Mouse (Mus musculus) forebrain, postnatal 0 days (tissue): Measurements from ENCODE around the gene Eif5. TPM values are rescaled to one million over a fixed set of nuclear protein-coding genes. Genes with fewer than 3 reads are reported as not detected.
"Not testable (repeated sequence)": the region's sequence is repeated elsewhere in the genome, so short reads cannot be mapped to it uniquely, and the experiment has no call there.

Experiments used
- ATAC-seq: fragments of 200-750 bp; cut with Nextera tagmentation; 2 replicates; pipeline ENCODE4 v1.8.0; 2017; ENCODE audit warnings: mild to moderate bottlenecking, moderate library complexity
- DNase-seq: peaks from one replicate; pipeline ENCODE4 v3.0.0-alpha.2; 2015
- H3K27ac ChIP-seq: fragments of 300-500 bp; sonication (generic); 2 replicates; pipeline ENCODE4 v1.5.1; 2014; ENCODE audit warnings: low read depth, mild to moderate bottlenecking, antibody characterized with exemption, low read length, moderate library complexity, mixed read lengths
- H3K27me3 ChIP-seq: fragments of 300-500 bp; sonication (generic); 2 replicates; pipeline ENCODE4 v1.6.1; 2014; ENCODE audit warnings: mild to moderate bottlenecking, low read length, mixed read lengths; ENCODE audit not compliant: insufficient read depth
- H3K36me3 ChIP-seq: fragments of 300-500 bp; sonication (generic); 2 replicates; pipeline ENCODE4 v1.6.1; 2014; ENCODE audit warnings: mild to moderate bottlenecking, moderate library complexity; ENCODE audit not compliant: insufficient read depth
- H3K4me1 ChIP-seq: fragments of 300-500 bp; sonication (generic); 2 replicates; pipeline ENCODE4 v1.6.1; 2014; ENCODE audit warnings: antibody characterized with exemption; ENCODE audit not compliant: insufficient read depth
- H3K4me2 ChIP-seq: fragments of 300-500 bp; sonication (generic); 2 replicates; pipeline ENCODE4 v1.6.1; 2014; ENCODE audit warnings: low read depth, mild to moderate bottlenecking, moderate library complexity
- H3K4me3 ChIP-seq: fragments of 300-500 bp; sonication (generic); 2 replicates; pipeline ENCODE4 v1.5.1; 2014; ENCODE audit warnings: low read depth, low read length, mixed read lengths
- H3K9ac ChIP-seq: fragments of 300-500 bp; sonication (generic); 2 replicates; pipeline ENCODE4 v1.6.1; 2014; ENCODE audit warnings: mild to moderate bottlenecking
- H3K9me3 ChIP-seq: fragments of 300-500 bp; sonication (generic); 2 replicates; pipeline ENCODE4 v1.6.1; 2016; ENCODE audit warnings: low read length
- CTCF ChIP-seq: sonication (generic); IDR thresholded peaks from 2 replicates; pipeline ENCODE4 v1.5.1; 2016; ENCODE audit warnings: antibody characterized with exemption, control low read depth, low read depth
- WGBS: fragments of 180-500 bp; shearing (Covaris S2); extraction: QIAGEN DNeasy Blood & Tissue Kit; methylation state at CpG from one replicate; pipeline ENCODE4 v1.1.7; 2014; 5-methylcytosine and 5-hydroxymethylcytosine counted together
- polyA plus RNA-seq: library from polyadenylated mRNA; unstranded; fragments of >200 nt; fragmentation: Nextera tagmentation; extraction: Ambion mirVana; gene quantifications from 2 replicates; pipeline ENCODE4 v1.2.1, GENCODE M21; 2015
- total RNA-seq: library from RNA; depleted of rRNA; stranded (reverse); fragments of >200 nt; gene quantifications from 2 replicates; pipeline ENCODE4 v1.2.3, GENCODE M21; 2014

Gene Eif5
- total and polyA plus RNA-seq, 2 experiments from 2014 or later: 366 to 648 TPM

- no peak overlapping the region for H3K4me2 ChIP-seq
- H3K27ac ChIP-seq: no peak overlapping the region
- H3K27me3 ChIP-seq: no peaks in the 10 kb centered on the region
- no peak overlapping the region for H3K9ac ChIP-seq
- no peaks in the 10 kb centered on the region for H3K4me1 ChIP-seq
- no peak for TF ChIP-seq CTCF
- no peaks in the 10 kb centered on the region for H3K36me3 ChIP-seq
- H3K9me3 ChIP-seq: no peaks in the 10 kb centered on the region
- H3K4me3 ChIP-seq: no peak overlapping the region
- 80% methylated on average over 5 of the region's 5 CpGs for WGBS
- DNase-seq: no peak
- no peak for ATAC-seq
These were observed 34.2 kb upstream of the Eif5 start for GRCm38 (mm10) chr12:111503571-111503970.

GRCm38 (mm10) chr12:111504904-111505303, 32.9 kb upstream of the Eif5 start:
- ATAC-seq (peak; percentile 88), DNase-seq (peak; percentile 95)
- peak overlapping the region; percentile 41; the same call in 1 of the 2 replicates for H3K27ac ChIP-seq
- peak overlapping the region; percentile 43 for H3K4me2 ChIP-seq
- H3K4me1 ChIP-seq: no peaks in the 10 kb centered on the region
- H3K4me3 ChIP-seq: peak overlapping the region; percentile 32
- no peaks in the 10 kb centered on the region for H3K36me3 ChIP-seq
- H3K27me3 ChIP-seq: no peaks in the 10 kb centered on the region
- peak; percentile 97 for TF ChIP-seq CTCF
- 2% methylated on average over 12 of the region's 12 CpGs for WGBS
- no peaks in the 10 kb centered on the region for H3K9me3 ChIP-seq
- peak overlapping the region; percentile 26 for H3K9ac ChIP-seq

GRCm38 (mm10) chr12:111507001-111507400, 30.8 kb upstream of the Eif5 start:
- WGBS: 66% methylated on average over 5 of the region's 5 CpGs
- Histone ChIP-seq H3K36me3 (no peaks in the 10 kb centered on the region), H3K4me2 (no peak overlapping the region), H3K27me3 (no peaks in the 10 kb centered on the region), H3K4me1 (no peaks in the 10 kb centered on the region), H3K4me3 (no peak overlapping the region), H3K9me3 (no peaks in the 10 kb centered on the region), H3K9ac (no peak overlapping the region), H3K27ac (no peak overlapping the region)
- DNase-seq: no peak
- no peak for ATAC-seq
- TF ChIP-seq CTCF: no peak

- Histone ChIP-seq H3K4me2 (no peak overlapping the region), H3K9me3 (no peaks in the 10 kb centered on the region), H3K4me3 (no peak overlapping the region), H3K36me3 (no peaks in the 10 kb centered on the region), H3K27me3 (no peaks in the 10 kb centered on the region), H3K9ac (no peak overlapping the region), H3K4me1 (no peaks in the 10 kb centered on the region), H3K27ac (no peak overlapping the region)
- ATAC-seq: no peak
- WGBS: 91% methylated on average over 10 of the region's 10 CpGs
- no peak for TF ChIP-seq CTCF
- DNase-seq: no peak
These were observed 29.9 kb upstream of the Eif5 start for GRCm38 (mm10) chr12:111507962-111508361.

- WGBS: 84% methylated on average over 3 of the region's 3 CpGs
- not testable (repeated sequence) for H3K4me1 ChIP-seq
These were observed 29.4 kb upstream of the Eif5 start for GRCm38 (mm10) chr12:111508438-111508837.

GRCm38 (mm10) chr12:111512572-111513063, 25.2 kb upstream of the Eif5 start:
- Histone ChIP-seq H3K9me3 (no peaks in the 10 kb centered on the region), H3K36me3 (no peaks in the 10 kb centered on the region), H3K4me3 (no peak overlapping the region), H3K27ac (no peak overlapping the region), H3K4me1 (no peaks in the 10 kb centered on the region), H3K9ac (no peak overlapping the region), H3K27me3 (no peaks in the 10 kb centered on the region), H3K4me2 (no peak overlapping the region)
- 91% methylated on average over 12 of the region's 12 CpGs for WGBS
- no peak for TF ChIP-seq CTCF
- ATAC-seq: no peak
- no peak for DNase-seq

More at GRCm38 (mm10) chr12:111508438-111508837, 29.4 kb upstream of the Eif5 start:
- H3K9me3 ChIP-seq, H3K27ac ChIP-seq, H3K27me3 ChIP-seq, H3K4me3 ChIP-seq, DNase-seq, H3K36me3 ChIP-seq, H3K9ac ChIP-seq, ATAC-seq, H3K4me2 ChIP-seq: not testable (repeated sequence)

- 60% methylated on average over 5 of the region's 5 CpGs for WGBS
- Histone ChIP-seq H3K4me2 (no peak overlapping the region), H3K27ac (no peak overlapping the region), H3K9me3 (no peaks in the 10 kb centered on the region), H3K36me3 (no peaks in the 10 kb centered on the region), H3K4me3 (no peak overlapping the region), H3K4me1 (no peaks in the 10 kb centered on the region), H3K9ac (no peak overlapping the region), H3K27me3 (no peaks in the 10 kb centered on the region)
- TF ChIP-seq CTCF: no peak
- ATAC-seq (peak; percentile 88), DNase-seq (peak; percentile 54)
These were observed 24.1 kb upstream of the Eif5 start for GRCm38 (mm10) chr12:111513673-111514072.
